Mouse (Mus musculus) erythroblast, adult 5-6 weeks (primary cell): ENCODE results near the gene Dhx37. TPM values are rescaled to one million over a fixed set of nuclear protein-coding genes. Genes with fewer than 3 reads are reported as not detected.
"Not testable (repeated sequence)": the region's sequence is repeated elsewhere in the genome, so short reads cannot be mapped to it uniquely, and the experiment has no call there.

Experiments
- ATAC-seq: replicated peaks from 2 replicates; pipeline ENCODE4 v1.8.0; 2016; ENCODE audit warnings: moderate number of reproducible peaks, mild to moderate bottlenecking, moderate TSS enrichment, inconsistent platforms; ENCODE audit not compliant: poor library complexity, low FRiP score, severe bottlenecking
- total RNA-seq, 2 experiments: library from RNA; stranded (forward) in 1 of 2; stranded (reverse) in 1 of 2; fragments of 150-400 nt in 1 of 2; fragments of 200-764, 138-1000 nt in 1 of 2; gene quantifications; 2 replicates each; pipeline versions ENCODE4 v1.2.3 to v1.2.4; 2015 to 2017; ENCODE audit warnings: low replicate concordance in 2 of 2

The Dhx37 gene
- total RNA-seq, 2 experiments from 2014 or later: 1.2 to 6.5 TPM

DNA sequence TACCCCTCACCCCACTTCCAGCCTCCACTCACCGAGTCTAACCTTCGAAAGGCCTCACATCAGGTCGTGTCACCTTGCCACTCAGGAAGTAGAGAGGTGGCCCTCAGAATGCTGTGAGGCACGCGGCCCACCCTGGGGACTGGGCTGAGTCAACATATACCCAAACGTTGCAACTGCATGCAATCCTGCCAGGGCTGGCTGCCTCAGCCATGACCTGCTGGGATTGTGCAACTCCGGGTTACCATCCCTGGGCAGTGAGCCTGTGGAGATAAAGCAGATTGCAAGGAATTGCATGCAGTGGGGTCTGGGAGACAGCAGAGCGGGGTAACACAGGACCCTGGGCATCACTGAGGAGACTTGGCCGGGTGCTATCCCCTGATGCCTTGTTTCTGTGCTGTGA is 18.7 kb upstream of the Dhx37 start:
- no peak for ATAC-seq

DNA sequence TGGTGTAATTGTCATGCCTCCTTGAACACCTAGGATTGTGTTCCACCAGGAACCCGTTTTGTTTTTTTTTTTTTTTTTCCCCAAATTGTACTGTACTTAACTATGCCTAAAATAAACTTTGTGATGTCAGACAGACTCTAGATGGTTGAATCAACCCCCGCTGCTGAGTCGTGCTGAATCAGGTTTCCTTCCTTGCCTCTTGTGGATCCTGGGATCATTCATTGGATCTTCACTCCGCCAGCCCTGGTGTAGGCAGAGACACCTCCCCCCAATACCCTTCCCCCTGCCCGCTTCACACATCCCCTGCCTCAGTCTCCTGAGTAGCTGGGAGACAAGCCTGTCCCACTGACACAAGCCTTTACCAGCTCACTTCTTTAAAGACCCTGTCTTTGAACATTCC is 15.4 kb upstream of the Dhx37 start:
- no peak for ATAC-seq

GRCm38 (mm10) chr5:125448631-125449030 is 14.7 kb upstream of the Dhx37 start:
- ATAC-seq: no peak

DNA sequence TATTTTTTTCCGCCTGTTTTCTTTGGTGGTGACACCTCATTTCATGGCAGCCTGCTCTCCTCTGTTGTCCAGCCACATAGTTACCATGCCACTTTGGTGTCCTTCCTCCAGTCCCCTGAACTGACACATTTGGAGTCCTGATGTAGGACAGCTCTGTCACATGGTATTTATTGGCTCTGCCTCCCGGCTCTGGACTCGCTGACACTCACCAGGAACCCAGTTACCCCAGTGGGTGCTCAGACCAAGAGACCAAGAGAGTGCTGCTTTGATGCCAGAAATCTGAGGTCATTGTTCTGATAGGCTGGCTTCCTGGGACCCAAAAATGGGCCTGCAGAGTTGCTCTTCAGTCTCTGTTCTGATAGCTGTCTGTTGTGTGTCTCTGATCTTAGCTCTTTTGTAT is 14.1 kb upstream of the Dhx37 start:
- ATAC-seq: no peak

DNA sequence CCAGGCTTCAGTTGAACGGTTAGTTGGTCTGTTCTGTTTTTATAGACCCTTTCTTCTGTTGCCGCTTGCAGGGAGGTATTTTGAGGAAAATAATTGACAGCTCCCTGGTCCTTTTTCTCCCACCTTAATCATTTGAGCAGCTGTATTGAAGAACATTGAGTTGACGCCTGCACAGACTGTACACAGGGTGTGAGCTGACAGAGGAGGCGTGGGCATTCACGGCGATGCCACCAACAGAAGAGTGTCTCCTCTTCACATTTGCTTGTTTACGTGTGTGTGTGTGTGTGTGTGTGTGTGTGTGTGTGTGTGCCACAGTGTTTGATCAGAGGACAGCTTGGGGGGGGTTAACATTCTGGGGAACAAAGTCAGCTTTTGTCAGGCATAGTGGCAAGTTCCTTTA is 12.4 kb upstream of the Dhx37 start:
- no peak for ATAC-seq

DNA sequence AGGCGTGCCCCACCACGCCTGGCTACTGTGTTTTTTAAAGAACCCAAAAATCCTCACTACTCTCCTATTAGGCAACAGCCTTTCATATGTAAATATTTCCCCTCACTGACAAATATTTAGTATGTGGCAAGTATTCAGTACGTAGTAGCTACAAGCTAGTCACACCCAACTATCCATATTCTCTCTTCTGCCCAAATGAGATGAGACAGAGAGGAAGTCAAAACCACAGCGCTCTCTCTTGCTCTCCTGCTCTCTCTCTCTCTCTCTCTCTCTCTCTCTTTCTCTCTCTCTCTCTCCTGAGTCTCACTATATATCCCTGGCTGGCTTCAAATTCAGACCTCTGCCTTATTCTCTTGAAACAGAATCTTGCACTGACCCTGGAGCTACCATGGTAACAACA is 10.6 kb upstream of the Dhx37 start:
- ATAC-seq: no peak

DNA sequence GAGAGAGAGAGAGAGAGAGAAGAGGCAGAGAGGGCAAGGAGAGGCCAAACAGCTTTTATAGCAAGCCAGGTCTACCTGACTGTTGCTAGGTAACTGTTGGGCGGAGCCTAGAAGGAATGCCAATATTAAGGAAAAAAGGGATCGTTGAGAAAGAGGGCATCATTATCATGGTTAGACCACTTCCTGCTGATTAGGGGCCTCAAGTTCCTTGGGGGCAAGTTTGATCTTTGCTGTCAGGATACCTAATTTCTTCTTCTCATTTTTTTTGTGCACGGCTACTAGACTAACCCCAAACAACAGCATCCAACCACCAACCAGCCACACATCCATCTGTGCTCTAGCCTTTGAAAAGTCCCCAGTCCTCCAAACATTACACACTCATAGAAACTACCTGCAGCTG is 10.0 kb upstream of the Dhx37 start:
- no peak for ATAC-seq

GRCm38 (mm10) chr5:125443335-125443734 is 9.4 kb upstream of the Dhx37 start:
- no peak for ATAC-seq

- peak; percentile 6; the same call in 1 of the 2 replicates for ATAC-seq
Observed at GRCm38 (mm10) chr5:125442136-125442995, 8.4 kb upstream of the Dhx37 start.

GRCm38 (mm10) chr5:125441234-125442114 is 7.6 kb upstream of the Dhx37 start, which contains the start of gene Bri3bp:
Gene Bri3bp (plus strand): TSS chr5:125441568.
- peak; percentile 69 for ATAC-seq

- no peak for ATAC-seq
Observed at GRCm38 (mm10) chr5:125440583-125441233, 6.8 kb upstream of the Dhx37 start.

- ATAC-seq: not testable (repeated sequence)
Observed at GRCm38 (mm10) chr5:125434347-125434746, 426 bp upstream of the Dhx37 start.

DNA sequence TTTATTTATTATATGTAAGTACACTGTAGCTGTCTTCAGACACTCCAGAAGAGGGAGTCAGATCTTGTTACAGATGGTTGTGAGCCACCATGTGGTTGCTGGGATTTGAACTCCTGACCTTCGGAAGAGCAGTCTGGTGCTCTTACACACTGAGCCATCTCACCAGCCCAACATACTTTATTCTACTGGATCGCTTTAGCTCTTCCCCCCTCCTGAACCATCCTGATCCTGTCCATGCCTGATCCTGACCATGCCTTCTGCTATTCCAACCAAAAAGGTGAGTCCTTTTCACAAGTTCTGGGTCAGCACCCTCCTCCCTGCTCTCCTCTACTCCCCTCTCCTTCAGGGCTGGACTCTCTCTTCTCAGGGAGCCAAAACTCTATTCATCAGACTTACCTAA is 1.6 kb downstream of the Dhx37 start:
- ATAC-seq: not testable (repeated sequence)

DNA sequence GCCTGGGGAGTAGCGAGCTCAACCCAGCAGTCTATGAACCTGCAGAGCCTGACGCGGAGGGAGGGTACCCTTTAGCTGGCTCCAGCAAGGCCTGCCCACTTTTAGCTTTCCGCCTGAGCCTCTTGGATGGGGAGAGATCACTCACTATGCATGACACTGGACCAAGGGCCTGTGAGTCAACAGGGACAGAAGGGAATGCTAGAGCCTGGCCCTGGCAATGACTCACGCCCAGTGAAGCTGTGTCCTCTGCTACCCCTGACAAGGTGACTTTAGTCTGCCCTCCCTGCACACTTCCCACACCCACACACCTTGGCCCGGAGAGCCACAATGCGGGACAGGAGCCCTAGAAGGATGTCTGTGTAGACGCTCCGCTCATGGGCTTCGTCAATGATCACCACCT is 7.6 kb downstream of the Dhx37 start:
- ATAC-seq: no peak

GRCm38 (mm10) chr5:125425698-125426276 is 8.1 kb downstream of the Dhx37 start:
- no peak for ATAC-seq

GRCm38 (mm10) chr5:125419124-125419523 is 14.8 kb downstream of the Dhx37 start:
- no peak for ATAC-seq

GRCm38 (mm10) chr5:125418636-125419035 is 15.3 kb downstream of the Dhx37 start:
- ATAC-seq: no peak

DNA sequence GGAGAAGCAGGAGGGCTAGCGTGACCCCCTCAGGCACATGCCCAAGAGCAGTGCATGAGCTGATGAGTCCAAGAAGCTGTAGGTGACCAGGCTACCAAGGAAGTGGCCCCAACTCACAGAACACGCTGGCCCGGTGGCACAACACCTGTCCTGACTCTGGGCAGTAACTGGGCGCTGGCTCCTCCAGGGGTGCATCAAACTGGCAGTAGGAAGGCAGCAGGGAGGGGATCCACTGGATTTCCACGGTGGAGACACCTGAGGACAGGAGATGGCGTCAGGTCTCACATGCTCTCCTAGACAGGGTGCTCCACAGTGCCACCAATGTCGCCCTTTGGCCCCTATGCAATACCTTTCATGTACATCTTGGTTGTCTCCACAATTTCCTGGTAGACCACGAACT is 17.7 kb downstream of the Dhx37 start:
- ATAC-seq: no peak

DNA sequence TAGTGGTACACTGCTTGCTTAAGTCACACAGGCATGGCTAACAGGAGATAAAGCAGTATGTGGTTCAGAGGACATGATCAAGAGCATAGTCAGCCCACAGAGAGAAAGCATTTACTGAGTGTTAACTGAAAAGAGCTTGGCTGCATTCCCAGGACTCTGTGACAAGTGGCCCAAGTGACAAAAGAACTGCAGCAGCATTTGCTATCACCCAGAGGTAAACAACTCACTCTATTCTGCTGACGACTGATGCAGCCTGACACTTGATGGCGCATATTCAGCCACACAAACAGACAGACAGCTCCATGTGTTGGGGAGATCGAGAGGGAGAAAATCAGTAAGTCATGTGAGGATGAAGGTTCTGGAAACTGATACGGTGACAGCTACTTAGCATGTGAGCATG is 20.2 kb downstream of the Dhx37 start:
- no peak for ATAC-seq

DNA sequence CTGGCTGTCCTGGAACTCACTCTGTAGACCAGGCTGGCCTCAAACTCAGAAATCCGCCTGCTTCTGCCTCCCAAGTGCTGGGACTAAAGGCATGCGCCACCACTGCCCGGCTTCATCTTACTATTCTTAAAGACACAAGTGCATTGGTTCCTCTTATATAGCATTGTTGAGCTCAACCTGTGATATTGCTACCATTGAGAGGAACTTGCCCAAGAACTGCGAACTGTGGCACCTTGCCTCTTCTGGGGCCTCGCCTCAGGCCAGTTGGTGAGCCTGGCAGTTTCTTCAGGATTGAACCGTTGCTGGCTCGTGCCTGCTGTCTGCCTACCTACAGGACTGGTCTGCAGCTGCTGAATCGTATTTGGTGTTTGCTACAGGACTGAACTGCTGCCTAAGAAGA is 21.4 kb downstream of the Dhx37 start:
- ATAC-seq: not testable (repeated sequence)
